Mouse (Mus musculus) small intestine, adult 2 months (tissue): ENCODE data around the gene Ros1.

Experiments
- CTCF ChIP-seq: fragments of 200-500 bp; IDR thresholded peaks from 2 replicates; pipeline ENCODE4 v1.5.1; 2012; ENCODE audit warnings: low read depth, mild to moderate bottlenecking, control low read depth, inconsistent platforms, low read length, moderate library complexity, mixed read lengths; ENCODE audit not compliant: insufficient replicate concordance, insufficient read length; ENCODE audit errors: extremely low read depth
- POLR2A ChIP-seq: fragments of 200-500 bp; IDR thresholded peaks from 2 replicates; pipeline ENCODE4 v1.6.1; 2012; ENCODE audit warnings: low read depth, mild to moderate bottlenecking, control low read depth, inconsistent platforms, low read length, moderate library complexity

- TF ChIP-seq POLR2A (no peak), CTCF (no peak)
These were observed 34.4 kb downstream of the Ros1 start for GRCm38 (mm10) chr10:52160604-52161003.
